Comparison of ENCODE assay signal across 26 mouse cellular contexts in the genomic region with DNA sequence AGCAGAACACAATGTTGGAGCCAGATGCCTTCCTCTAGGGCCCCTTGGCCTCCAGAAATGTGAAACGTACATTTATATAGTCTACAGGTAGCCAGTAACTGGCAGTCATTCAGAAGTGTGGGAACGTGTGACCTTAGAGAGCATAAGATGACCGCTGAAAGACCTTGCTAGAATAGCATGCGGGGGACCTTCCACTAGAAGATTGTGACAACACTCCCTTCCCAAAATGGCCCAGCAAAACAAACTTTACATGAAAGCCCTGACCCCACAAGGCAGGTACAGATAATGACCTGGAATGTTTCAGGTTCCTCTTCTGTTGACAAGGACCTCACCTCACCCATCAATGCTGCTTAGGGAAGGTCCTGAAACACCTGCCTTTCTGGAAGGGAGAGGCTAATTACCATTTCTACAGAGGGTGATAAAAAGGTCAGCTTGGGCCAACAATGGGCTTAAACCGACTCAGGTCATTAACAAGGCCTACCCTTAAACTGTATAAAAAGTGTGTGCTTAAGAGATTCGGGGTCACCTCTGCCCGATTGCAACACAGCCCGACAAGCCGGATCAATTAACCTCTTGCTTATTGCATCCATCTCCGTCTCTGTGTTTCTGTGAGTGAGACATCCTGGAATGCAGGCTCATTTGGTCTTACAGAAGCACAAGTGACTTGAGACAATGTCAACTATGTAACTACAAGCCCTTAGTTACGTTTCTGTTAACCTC. TPM values are rescaled to one million over a fixed set of nuclear protein-coding genes. Genes with fewer than 3 reads are reported as not detected.
DNase-seq lines count a peak whose midpoint lies in the region; ATAC-seq and TF ChIP-seq lines count a peak whose summit lies in the region.
"Had no signal": no experiment of that assay in that cellular context is flagged by ENCODE, and none has a peak within 500 bp of the region (broad histone marks: within the 10 kb centered on the region; RNA-seq: fewer than 3 reads in every experiment).

A gene (minus strand): TSS at position 51 of the 720 bp plus-strand sequence.

- H3K27ac ChIP-seq in limb, embryonic 12.5 days, result 0 out of 2 replicates have a peak within 1 kb of the TSS, but pooled peaks have one; percentile 12
- no peak within 1 kb of the TSS for H3K27ac ChIP-seq in limb, embryonic 10.5 days
- no peak within 1 kb of the TSS; the same call in 1 of the 2 replicates for H3K27ac ChIP-seq in bone marrow, adult 2 months (ENCODE audit: control insufficient read depth, insufficient read depth, low read depth, low read length, poor library complexity)
- H3K27ac ChIP-seq: embryonic facial prominence, embryonic 15.5 days; forebrain, embryonic 10.5 days; heart, embryonic 10.5 days; hindbrain, embryonic 13.5 days; hindbrain, postnatal 0 days; intestine, embryonic 15.5 days had no signal

- H3K27me3 ChIP-seq in limb, embryonic 12.5 days, result no peaks in the 10 kb centered on the region
- no peaks in the 10 kb centered on the region for H3K27me3 ChIP-seq in limb, embryonic 10.5 days (ENCODE audit: low read depth, poor library complexity, severe bottlenecking)
- no peaks in the 10 kb centered on the region for H3K27me3 ChIP-seq in E14TG2a.4 (ENCODE audit: insufficient read depth, low read length)
- H3K27me3 ChIP-seq: embryonic facial prominence, embryonic 15.5 days; hindbrain, embryonic 13.5 days; intestine, embryonic 15.5 days had no signal

- no peak for DNase-seq in limb, embryonic 10.5 days (ENCODE audit: low spot score)
- peak; percentile 91 for DNase-seq in ES-CJ7 (ENCODE audit: low read depth, low spot score)
- no peak for DNase-seq in thymus, postnatal 25 days
- DNase-seq in spleen, postnatal 10 days (ENCODE audit: low spot score in 2 of 2), result no peak
- DNase-seq: adrenal gland, postnatal 36 days; cerebellum, adult 11 months; cerebellum, adult 8-10 months; cerebellum, postnatal 14 days; embryo, embryonic 11 days; gastrocnemius, postnatal 36 days; heart, adult 18-20 months; heart, postnatal 10 days had no signal

- TF ChIP-seq POLR2A in bone marrow, adult 2 months (IDR thresholded peaks at IDR 0.05; ENCODE audit: borderline replicate concordance, control insufficient read depth, low read depth, low read length), result no peak

- H3K4me1 ChIP-seq in limb, embryonic 12.5 days (replicated peaks), result no peaks in the 10 kb centered on the region; the same call in 1 of the 2 replicates
- H3K4me1 ChIP-seq in limb, embryonic 10.5 days, result 0 out of 2 replicates have a peak, but pooled peaks cover 2% of the 10 kb centered on the region
- peaks cover 40% of the 10 kb centered on the region for H3K4me1 ChIP-seq in E14TG2a.4 (replicated peaks; ENCODE audit: low read depth, low read length)
- H3K4me1 ChIP-seq in bone marrow, adult 2 months (ENCODE audit: control insufficient read depth, insufficient read depth, low read length), result no peaks in the 10 kb centered on the region; the same call in 1 of the 2 replicates
- H3K4me1 ChIP-seq: embryonic facial prominence, embryonic 15.5 days; forebrain, embryonic 10.5 days; heart, embryonic 10.5 days; hindbrain, embryonic 13.5 days; intestine, embryonic 15.5 days had no signal

- no peak within 1 kb of the TSS for H3K4me3 ChIP-seq in limb, embryonic 12.5 days (replicated peaks)
- H3K4me3 ChIP-seq in limb, embryonic 10.5 days, result no peak within 1 kb of the TSS
- peak within 1 kb of the TSS; percentile 54 for H3K4me3 ChIP-seq in E14TG2a.4 (replicated peaks; ENCODE audit: low read length)
- H3K4me3 ChIP-seq in bone marrow, adult 2 months (replicated peaks; ENCODE audit: control insufficient read depth, low read depth, low read length), result peak within 1 kb of the TSS; percentile 14
- H3K4me3 ChIP-seq: embryonic facial prominence, embryonic 15.5 days; erythroblast, embryonic 14.5 days; forebrain, embryonic 10.5 days; heart, embryonic 10.5 days; hindbrain, embryonic 13.5 days; intestine, embryonic 15.5 days had no signal

- WGBS in limb, embryonic 12.5 days, result 72% methylated on average over 11 of the region's 11 CpGs
- 80% methylated on average over 11 of the region's 11 CpGs for WGBS in limb, embryonic 10.5 days
- WGBS in bone marrow, adult 2 months, result 82% methylated on average over 11 of the region's 11 CpGs

- H3K9ac ChIP-seq in limb, embryonic 12.5 days (replicated peaks), result no peak within 1 kb of the TSS
- H3K9ac ChIP-seq: embryonic facial prominence, embryonic 15.5 days; hindbrain, embryonic 13.5 days; intestine, embryonic 15.5 days had no signal

- TF ChIP-seq CTCF in E14TG2a.4 (conservative IDR thresholded peaks at IDR 0.05; ENCODE audit: low read length), result no peak
- TF ChIP-seq CTCF in bone marrow, adult 2 months (IDR thresholded peaks at IDR 0.05; ENCODE audit: control insufficient read depth, insufficient read depth, low read length), result no peak

- H3K4me2 ChIP-seq in limb, embryonic 12.5 days, result no peak within 1 kb of the TSS
- H3K4me2 ChIP-seq: embryonic facial prominence, embryonic 15.5 days; hindbrain, embryonic 13.5 days; intestine, embryonic 15.5 days had no signal

- H3K9me3 ChIP-seq in limb, embryonic 12.5 days, result no peaks in the 10 kb centered on the region
- H3K9me3 ChIP-seq in limb, embryonic 10.5 days (replicated peaks), result no peaks in the 10 kb centered on the region
- H3K9me3 ChIP-seq in E14TG2a.4 (ENCODE audit: low read length), result peaks cover 7% of the 10 kb centered on the region
- H3K9me3 ChIP-seq: embryonic facial prominence, embryonic 15.5 days; forebrain, embryonic 10.5 days; heart, embryonic 10.5 days; intestine, embryonic 15.5 days had no signal

- ATAC-seq in limb, embryonic 12.5 days (ENCODE audit: insufficient number of reproducible peaks, insufficient read depth, low FRiP score, low TSS enrichment, low read depth), result no peak
- ATAC-seq: forebrain, embryonic 14.5 days; hindbrain, postnatal 0 days; intestine, embryonic 15.5 days had no signal

- no peaks in the 10 kb centered on the region for H3K36me3 ChIP-seq in limb, embryonic 12.5 days
- H3K36me3 ChIP-seq in limb, embryonic 10.5 days, result no peaks in the 10 kb centered on the region
- H3K36me3 ChIP-seq in E14TG2a.4 (ENCODE audit: insufficient read depth, low read length), result no peaks in the 10 kb centered on the region
- H3K36me3 ChIP-seq: embryonic facial prominence, embryonic 15.5 days; forebrain, embryonic 10.5 days; hindbrain, embryonic 13.5 days; intestine, embryonic 15.5 days had no signal

RNA-seq across cellular contexts. Expression of the gene that starts here (rescaled TPM):
- polyA plus RNA-seq in limb, embryonic 12.5 days (2016; fragmentation: Nextera tagmentation; extraction: Ambion mirVana), result not detected in 2 replicates
- not detected in 2 replicates for polyA plus RNA-seq in limb, embryonic 10.5 days (2016; fragmentation: Nextera tagmentation; extraction: Ambion mirVana)
- polyA plus RNA-seq in bone marrow, adult 2 months (2011; ENCODE audit: insufficient read depth, insufficient read length, low replicate concordance, missing spikeins), result 1.2 and 1.5 TPM in 2 replicates
- polyA plus RNA-seq: brain, embryonic 14.5 days; embryonic facial prominence, embryonic 11.5 days; embryonic facial prominence, embryonic 15.5 days; erythroblast, embryonic 14.5 days; forebrain, embryonic 10.5 days; forebrain, embryonic 14.5 days; heart, embryonic 10.5 days; heart, embryonic 14.5 days; hindbrain, embryonic 13.5 days; hindbrain, postnatal 0 days had no signal

Comparison
In these comparisons a context has a peak if more than half of its experiments do, and no peak if none do; other contexts are left out.
1. H3K4me3 ChIP-seq: peak in E14TG2a.4 (single experiment) and bone marrow, adult 2 months (single experiment); none in limb, embryonic 12.5 days (single experiment) and limb, embryonic 10.5 days (single experiment).